Mouse (Mus musculus) E14TG2a.4 (cell line): ENCODE results near the gene Trpm4.

Source experiments
- CTCF ChIP-seq: conservative IDR thresholded peaks from 2 replicates; pipeline ENCODE4 v1.5.1; 2014; ENCODE audit warnings: low read length
- NANOG ChIP-seq: IDR thresholded peaks from 2 replicates; pipeline ENCODE4 v1.6.1; 2014; ENCODE audit warnings: borderline replicate concordance, low read length, mixed read lengths

DNA sequence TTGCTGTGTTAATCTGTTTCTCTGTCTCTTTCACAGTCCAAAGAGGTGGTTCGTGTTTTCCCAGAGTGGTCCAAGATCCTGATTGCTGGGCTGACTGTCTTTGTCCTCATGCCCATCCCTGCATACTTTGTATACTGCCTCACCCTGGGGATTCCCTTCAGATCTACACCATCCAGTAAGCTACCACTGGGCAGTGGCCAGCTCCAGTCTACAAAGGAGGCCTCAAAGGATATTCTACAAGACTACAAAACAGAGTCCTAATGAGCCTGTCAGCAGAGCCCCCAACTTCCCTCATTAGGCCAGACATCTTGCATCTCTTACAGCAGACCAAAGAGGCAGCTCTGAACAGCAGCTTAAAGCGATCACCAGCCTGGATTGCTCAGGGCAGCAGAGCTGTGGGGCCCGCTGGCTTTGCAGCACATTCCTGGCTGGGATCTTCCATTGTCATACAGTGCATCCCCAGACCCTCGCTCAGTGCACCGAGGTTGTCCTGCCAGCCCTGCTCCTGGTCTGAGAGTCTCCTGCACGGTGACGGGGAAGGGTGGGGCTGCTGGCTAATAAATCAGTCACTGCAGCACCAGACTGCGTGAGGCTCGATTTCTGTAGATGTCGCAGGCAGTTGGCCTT is 60.7 kb downstream of the Trpm4 start:
- TF ChIP-seq CTCF, result no peak
- TF ChIP-seq NANOG, result no peak
